12 mouse cellular contexts compared by ENCODE assay signal in genomic region chr12:3842843-3843242, GRCm38 (mm10). TPM values are rescaled to one million over a fixed set of nuclear protein-coding genes. Genes with fewer than 3 reads are reported as not detected.
DNase-seq lines count a peak whose midpoint lies in the region; ATAC-seq and TF ChIP-seq lines count a peak whose summit lies in the region.
"Had no signal": no experiment of that assay in that cellular context is flagged by ENCODE, and none has a peak within 500 bp of the region (broad histone marks: within the 10 kb centered on the region; RNA-seq: fewer than 3 reads in every experiment).

No protein-coding gene starts in this region.

- no peak overlapping the region for H3K4me2 ChIP-seq in forebrain, postnatal 0 days (ENCODE audit: low read depth)
- no peak overlapping the region for H3K4me2 ChIP-seq in forebrain, embryonic 16.5 days (ENCODE audit: low read length)
- H3K4me2 ChIP-seq in neural tube, embryonic 11.5 days (ENCODE audit: low read depth): no peak overlapping the region
- H3K4me2 ChIP-seq in limb, embryonic 15.5 days: no peak overlapping the region

- H3K9ac ChIP-seq in forebrain, postnatal 0 days: no peak overlapping the region
- H3K9ac ChIP-seq in forebrain, embryonic 16.5 days (replicated peaks; ENCODE audit: low read depth, low read length): no peak overlapping the region
- H3K9ac ChIP-seq in neural tube, embryonic 11.5 days (ENCODE audit: low read length): no peak overlapping the region
- no peak overlapping the region for H3K9ac ChIP-seq in limb, embryonic 15.5 days
- H3K9ac ChIP-seq: liver, embryonic 14.5 days had no signal

- TF ChIP-seq CTCF in forebrain, postnatal 0 days (IDR thresholded peaks at IDR 0.05; ENCODE audit: low read depth): peak; percentile 19; the same call in 1 of the 2 replicates

- no peak for DNase-seq in forebrain, postnatal 0 days
- DNase-seq in neural tube, embryonic 11.5 days (ENCODE audit: low spot score): peak; percentile 32
- DNase-seq in neural tube, embryonic 10.5 days (ENCODE audit: extremely low spot score, low spot score): no peak
- no peak for DNase-seq in c-Kit-positive CD71-positive TER-119-positive erythroid progenitor cells, embryonic 14.5 days (ENCODE audit: low spot score)
- DNase-seq in frontal cortex, postnatal 36 days (ENCODE audit: low spot score in 2 of 2): no peak
- DNase-seq in layer of hippocampus, postnatal 25 days (ENCODE audit: extremely low spot score in 1 of 2, low spot score in 1 of 2): no peak
- DNase-seq: B cell, adult 2 months; kidney, adult 18-20 months; thymus, postnatal 25 days had no signal

- H3K36me3 ChIP-seq in forebrain, postnatal 0 days (ENCODE audit: insufficient read depth): peaks cover 20% of the 10 kb centered on the region
- no peaks in the 10 kb centered on the region for H3K36me3 ChIP-seq in forebrain, embryonic 16.5 days (ENCODE audit: control insufficient read depth, insufficient read depth)
- no peaks in the 10 kb centered on the region; the same call in 1 of the 2 replicates for H3K36me3 ChIP-seq in neural tube, embryonic 11.5 days (ENCODE audit: control insufficient read depth, insufficient read depth, low read length)
- peaks cover 55% of the 10 kb centered on the region for H3K36me3 ChIP-seq in limb, embryonic 15.5 days

- no peak overlapping the region for H3K4me3 ChIP-seq in forebrain, postnatal 0 days (ENCODE audit: low read depth, low read length)
- no peak overlapping the region for H3K4me3 ChIP-seq in forebrain, embryonic 16.5 days (replicated peaks; ENCODE audit: low read length)
- no peak overlapping the region for H3K4me3 ChIP-seq in neural tube, embryonic 11.5 days (ENCODE audit: low read depth, low read length)
- H3K4me3 ChIP-seq in limb, embryonic 15.5 days: no peak overlapping the region

- no peaks in the 10 kb centered on the region for H3K4me1 ChIP-seq in forebrain, postnatal 0 days (ENCODE audit: insufficient read depth)
- peaks cover 18% of the 10 kb centered on the region for H3K4me1 ChIP-seq in forebrain, embryonic 16.5 days (replicated peaks; ENCODE audit: control insufficient read depth, insufficient read depth, low read length)
- H3K4me1 ChIP-seq in neural tube, embryonic 11.5 days (ENCODE audit: control insufficient read depth, insufficient read depth, low read length): peaks cover 5% of the 10 kb centered on the region; the same call in 1 of the 2 replicates
- H3K4me1 ChIP-seq in limb, embryonic 15.5 days: peaks cover 22% of the 10 kb centered on the region

- no peaks in the 10 kb centered on the region for H3K9me3 ChIP-seq in forebrain, postnatal 0 days (ENCODE audit: low read length)
- no peaks in the 10 kb centered on the region for H3K9me3 ChIP-seq in forebrain, embryonic 16.5 days (ENCODE audit: control insufficient read depth, low read length)
- H3K9me3 ChIP-seq in neural tube, embryonic 11.5 days (ENCODE audit: control insufficient read depth, low read length): no peaks in the 10 kb centered on the region
- H3K9me3 ChIP-seq in limb, embryonic 15.5 days: no peaks in the 10 kb centered on the region

- ATAC-seq in forebrain, postnatal 0 days: peak; percentile 10; the same call in 1 of the 2 replicates
- no peak for ATAC-seq in forebrain, embryonic 16.5 days
- ATAC-seq in neural tube, embryonic 11.5 days (ENCODE audit: insufficient read depth, low FRiP score, low TSS enrichment): no peak
- ATAC-seq in limb, embryonic 15.5 days (ENCODE audit: insufficient number of reproducible peaks, low FRiP score, low TSS enrichment, low read depth): no peak

- no peaks in the 10 kb centered on the region for H3K27me3 ChIP-seq in forebrain, postnatal 0 days (ENCODE audit: insufficient read depth, low read length)
- no peaks in the 10 kb centered on the region for H3K27me3 ChIP-seq in forebrain, embryonic 16.5 days (replicated peaks; ENCODE audit: control insufficient read depth, insufficient read depth, low read length)
- no peaks in the 10 kb centered on the region for H3K27me3 ChIP-seq in neural tube, embryonic 11.5 days (ENCODE audit: control insufficient read depth, insufficient read depth, low read length)
- no peaks in the 10 kb centered on the region for H3K27me3 ChIP-seq in limb, embryonic 15.5 days

- 0 out of 2 replicates have a peak overlapping the region, but pooled peaks have one; percentile 21 for H3K27ac ChIP-seq in forebrain, postnatal 0 days (ENCODE audit: low read depth, low read length)
- H3K27ac ChIP-seq in forebrain, embryonic 16.5 days (ENCODE audit: low read length): no peak overlapping the region
- peak overlapping the region; percentile 64; the same call in 1 of the 2 replicates for H3K27ac ChIP-seq in neural tube, embryonic 11.5 days (ENCODE audit: low read depth, low read length)
- peak overlapping the region; percentile 78 for H3K27ac ChIP-seq in limb, embryonic 15.5 days
- H3K27ac ChIP-seq: liver, embryonic 14.5 days had no signal

- 54% methylated on average over 6 of the region's 6 CpGs for WGBS in forebrain, postnatal 0 days
- WGBS in forebrain, embryonic 16.5 days: 49% methylated on average over 6 of the region's 6 CpGs
- 45% methylated on average over 6 of the region's 6 CpGs for WGBS in neural tube, embryonic 11.5 days
- 19% methylated on average over 6 of the region's 6 CpGs for WGBS in limb, embryonic 15.5 days

RNA-seq across cellular contexts. Expression of gene Dnmt3a, which starts 37.0 kb away (rescaled TPM):
- total RNA-seq in forebrain, postnatal 0 days (2014; rRNA removed): 54.8 and 72.8 TPM in 2 replicates
- 51.1 and 91.4 TPM in 2 replicates for polyA plus RNA-seq in forebrain, postnatal 0 days (2015; fragmentation: Nextera tagmentation; extraction: Ambion mirVana)
- polyA plus RNA-seq in forebrain, embryonic 16.5 days (2015; fragmentation: Nextera tagmentation; extraction: Ambion mirVana): 86.3 and 86.6 TPM in 2 replicates
- polyA plus RNA-seq in neural tube, embryonic 11.5 days (2014; fragmentation: Nextera tagmentation; extraction: Ambion mirVana): 88.6 and 102 TPM in 2 replicates
- polyA plus RNA-seq in limb, embryonic 15.5 days (2015; fragmentation: Nextera tagmentation; extraction: Ambion mirVana): 133 and 142 TPM in 2 replicates
- 100 to 1,000 TPM in 1 of 2 experiments, 10 to 100 TPM in 1; 91.4 to 116 TPM for total RNA-seq in layer of hippocampus, postnatal 25 days (2021)
